Mouse (Mus musculus): ENCODE results near the gene Zglp1.

- TF ChIP-seq CTCF (IDR thresholded peaks at IDR 0.05; ENCODE audit: low read depth): no peak
- TF ChIP-seq EP300 (IDR thresholded peaks at IDR 0.05; ENCODE audit: low read depth): peak; percentile 72; the same call in 1 of the 2 replicates
Observed at GRCm38 (mm10) chr9:21073044-21073840, 6.3 kb upstream of the Zglp1 start, which contains the start of the genes Gm49373 and Fdx1l.
